Mouse (Mus musculus) cerebellum, adult 9-10 months (tissue): ENCODE measurements around the gene Apba3.

Experiments
- DNase-seq: peaks from one replicate; pipeline ENCODE4 v3.0.0; 2022

Apba3 gene

DNA sequence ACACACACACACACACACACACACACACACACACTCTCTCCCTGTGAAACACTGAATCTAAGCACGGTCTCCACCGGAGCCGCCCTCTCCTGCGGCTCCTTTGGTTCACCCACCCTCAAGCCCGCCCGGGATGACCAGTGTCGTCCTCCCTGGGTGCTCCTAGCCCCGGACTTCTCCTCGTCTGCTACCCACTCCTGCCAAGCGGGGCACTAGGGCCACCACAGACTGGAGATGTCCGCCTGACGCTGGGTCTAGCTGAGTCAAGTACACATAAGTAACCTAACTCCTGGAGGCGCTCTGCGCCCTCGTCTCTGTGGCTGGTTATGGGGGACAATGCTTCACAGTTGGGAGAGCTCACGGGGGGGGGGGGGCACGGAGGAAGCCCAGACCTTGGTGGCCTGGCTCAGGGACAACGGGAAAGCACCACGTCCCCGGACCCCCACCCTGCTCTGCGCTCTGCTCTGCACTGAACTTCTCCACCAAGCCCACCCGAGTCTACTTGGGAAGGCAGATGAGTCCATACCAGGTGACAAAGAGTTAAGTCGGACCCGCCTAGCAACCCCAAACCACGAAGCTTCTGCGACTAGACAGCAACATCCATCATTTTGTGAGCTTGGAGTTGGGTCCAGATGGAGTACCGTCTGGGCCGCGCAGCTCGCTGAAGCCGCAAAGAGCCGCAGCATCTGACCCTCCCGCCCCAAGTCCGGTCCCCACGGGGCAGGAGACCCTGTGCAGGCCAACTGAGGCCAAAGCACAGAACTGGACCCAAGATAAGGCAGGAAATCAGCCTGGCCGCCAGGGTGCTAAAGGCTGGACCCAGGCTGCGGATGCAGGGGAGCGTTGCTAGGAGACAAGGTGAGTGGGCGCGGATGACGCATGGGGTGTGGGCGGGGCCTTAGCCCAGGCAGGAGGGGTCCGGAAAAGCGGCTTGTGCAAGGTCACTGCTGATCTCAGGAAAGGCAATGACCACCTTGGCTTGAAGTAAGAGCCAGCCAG, 14.0 kb upstream of the Apba3 start, which contains the start of gene Matk:
Matk (plus strand) TSS at position 512 of the 996 bp plus-strand sequence.
- no peak for DNase-seq

DNA sequence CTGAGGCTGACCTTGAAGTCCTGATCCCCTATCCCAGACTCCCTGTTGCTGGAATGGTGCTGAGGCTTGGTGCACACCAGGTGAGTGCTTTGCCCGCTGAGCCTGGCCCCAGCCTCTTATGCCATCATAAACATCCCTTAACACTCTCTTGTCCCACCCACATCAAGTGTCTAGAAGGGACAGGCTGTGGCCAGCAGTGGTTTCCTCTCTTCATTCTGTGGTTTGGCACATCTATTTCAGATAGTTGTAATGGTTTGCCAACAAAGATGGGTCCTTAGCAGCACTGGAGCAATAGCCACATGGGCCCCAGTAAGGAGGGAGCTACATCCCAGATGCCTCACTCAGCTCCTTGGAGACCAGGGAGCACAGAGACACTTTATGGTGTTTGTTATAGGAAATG, 11.9 kb upstream of the Apba3 start:
- DNase-seq = no peak

DNA sequence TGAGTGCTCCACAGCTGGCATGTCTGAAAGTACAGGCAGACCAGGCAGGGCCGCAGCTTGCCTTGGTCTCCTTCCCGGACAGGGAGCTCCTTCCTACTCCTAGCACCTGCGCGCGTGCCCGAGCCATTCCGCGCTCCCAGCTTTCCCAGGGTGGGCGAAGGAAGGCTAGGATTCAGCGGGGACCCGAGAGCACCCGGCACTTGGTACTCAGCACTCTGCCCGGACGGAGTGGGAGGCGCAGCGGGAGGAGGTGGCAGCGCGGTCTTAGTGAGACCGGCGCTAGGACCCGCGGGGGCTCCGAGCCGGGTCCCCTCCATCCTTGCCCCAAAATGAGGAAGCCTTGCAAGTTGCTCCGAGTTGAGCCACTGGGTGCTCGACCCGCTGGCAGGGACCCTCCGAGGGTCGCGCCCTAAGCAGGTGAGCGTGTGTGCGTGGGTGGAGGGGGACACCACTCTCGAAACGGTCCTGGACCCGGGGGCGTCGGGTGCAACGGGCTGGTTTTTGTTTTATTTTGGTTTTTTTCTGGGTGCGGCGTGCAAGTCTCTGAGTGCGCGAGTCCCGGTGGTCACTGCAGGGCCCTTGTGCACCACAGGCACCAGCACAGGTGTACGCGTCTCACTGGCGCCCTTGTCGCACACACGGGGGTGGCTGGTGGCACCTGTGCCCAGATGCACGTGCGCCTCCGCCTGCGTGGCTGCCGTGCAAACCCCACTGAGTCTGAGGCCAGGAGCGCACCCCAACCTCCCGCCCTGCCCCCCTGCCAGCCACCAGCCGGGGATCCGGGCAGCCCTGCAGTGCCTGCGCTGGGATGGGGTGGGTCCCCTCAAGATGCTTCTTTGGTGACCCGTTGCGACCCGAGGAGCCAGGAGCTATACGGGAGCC, 9.4 kb upstream of the Apba3 start:
- DNase-seq = no peak

DNA sequence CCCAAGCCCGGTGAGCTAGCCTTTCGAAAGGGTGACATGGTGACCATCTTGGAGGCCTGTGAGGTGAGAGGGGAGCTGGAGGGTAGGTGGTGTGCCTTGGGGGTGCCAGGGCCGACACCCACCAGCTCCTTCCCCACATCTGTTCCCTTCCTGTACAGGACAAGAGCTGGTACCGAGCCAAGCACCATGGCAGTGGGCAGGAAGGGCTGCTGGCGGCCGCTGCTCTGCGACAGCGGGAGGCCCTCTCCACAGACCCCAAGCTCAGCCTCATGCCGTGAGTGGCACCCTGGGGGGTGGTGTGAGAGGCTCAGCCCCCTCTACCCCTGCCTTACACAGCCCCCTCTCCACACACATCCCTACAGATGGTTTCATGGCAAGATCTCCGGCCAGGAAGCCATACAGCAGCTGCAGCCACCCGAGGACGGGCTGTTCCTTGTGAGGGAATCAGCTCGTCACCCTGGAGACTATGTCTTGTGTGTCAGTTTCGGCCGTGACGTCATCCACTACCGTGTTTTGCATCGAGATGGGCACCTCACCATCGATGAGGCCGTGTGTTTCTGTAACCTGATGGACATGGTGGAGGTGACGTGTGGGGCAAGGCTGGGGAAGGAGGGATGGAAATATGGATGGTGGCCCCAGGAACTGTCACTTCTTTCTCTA, 7.4 kb upstream of the Apba3 start:
- DNase-seq = no peak

DNA sequence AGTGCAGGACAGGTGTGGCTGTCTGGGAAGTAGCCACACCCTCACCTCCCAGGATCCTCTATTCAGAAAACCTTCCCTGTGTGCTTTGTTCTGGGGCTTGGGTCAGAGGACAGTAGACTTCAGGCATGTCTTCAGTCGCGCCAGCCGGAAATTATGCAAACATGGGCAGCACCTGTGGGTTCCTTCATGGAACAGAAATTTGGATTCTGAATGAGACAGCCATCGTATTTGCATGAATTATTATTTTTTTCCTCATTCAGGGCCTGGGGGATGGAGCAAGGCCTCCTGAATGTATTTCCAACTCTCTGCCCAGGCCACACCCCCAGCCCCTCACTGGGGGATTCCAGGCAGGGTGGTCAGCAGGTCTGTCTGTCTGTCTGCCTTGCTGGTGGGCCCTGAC, 5.7 kb upstream of the Apba3 start:
- no peak for DNase-seq

DNA sequence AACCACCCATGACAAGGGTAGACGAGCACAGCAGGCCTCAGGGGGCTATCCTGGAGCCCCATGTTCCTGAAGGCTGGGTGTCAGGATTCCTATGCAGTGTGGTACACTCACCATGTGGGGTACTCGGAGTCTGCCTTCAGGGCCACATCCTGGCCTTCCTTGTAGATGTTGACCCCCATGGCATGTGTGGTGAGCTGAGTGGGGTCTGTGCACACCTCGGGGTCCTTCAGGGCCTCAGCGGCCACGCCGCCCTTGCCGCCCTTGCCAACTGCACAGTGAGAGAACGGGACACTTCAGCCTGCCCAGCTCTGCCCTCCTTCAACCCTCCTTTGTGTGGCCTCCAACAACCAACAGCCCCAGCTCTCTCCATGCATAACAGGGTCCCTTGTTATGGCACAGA, 1.2 kb upstream of the Apba3 start:
- no peak for DNase-seq

DNA sequence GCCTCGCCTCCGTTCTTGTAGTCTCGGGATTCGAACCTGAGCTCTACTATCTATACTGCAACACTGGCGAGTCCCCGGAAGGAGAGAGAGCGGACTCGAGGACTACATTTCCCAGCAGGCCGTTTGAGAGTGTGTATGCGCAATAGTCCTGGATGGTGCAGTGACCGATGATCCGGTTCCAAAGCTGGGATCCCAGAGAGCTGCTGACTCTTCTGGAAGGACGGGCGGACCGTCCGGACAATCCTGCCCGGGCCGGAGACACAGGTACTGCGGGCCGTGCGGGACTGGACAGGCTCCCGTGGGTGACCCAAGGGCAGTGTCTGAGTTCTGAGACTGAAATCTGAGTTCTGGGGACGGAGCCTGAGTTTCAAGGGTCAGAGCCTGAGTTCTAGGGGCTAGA, 1.3 kb downstream of the Apba3 start:
- peak; percentile 92 for DNase-seq

DNA sequence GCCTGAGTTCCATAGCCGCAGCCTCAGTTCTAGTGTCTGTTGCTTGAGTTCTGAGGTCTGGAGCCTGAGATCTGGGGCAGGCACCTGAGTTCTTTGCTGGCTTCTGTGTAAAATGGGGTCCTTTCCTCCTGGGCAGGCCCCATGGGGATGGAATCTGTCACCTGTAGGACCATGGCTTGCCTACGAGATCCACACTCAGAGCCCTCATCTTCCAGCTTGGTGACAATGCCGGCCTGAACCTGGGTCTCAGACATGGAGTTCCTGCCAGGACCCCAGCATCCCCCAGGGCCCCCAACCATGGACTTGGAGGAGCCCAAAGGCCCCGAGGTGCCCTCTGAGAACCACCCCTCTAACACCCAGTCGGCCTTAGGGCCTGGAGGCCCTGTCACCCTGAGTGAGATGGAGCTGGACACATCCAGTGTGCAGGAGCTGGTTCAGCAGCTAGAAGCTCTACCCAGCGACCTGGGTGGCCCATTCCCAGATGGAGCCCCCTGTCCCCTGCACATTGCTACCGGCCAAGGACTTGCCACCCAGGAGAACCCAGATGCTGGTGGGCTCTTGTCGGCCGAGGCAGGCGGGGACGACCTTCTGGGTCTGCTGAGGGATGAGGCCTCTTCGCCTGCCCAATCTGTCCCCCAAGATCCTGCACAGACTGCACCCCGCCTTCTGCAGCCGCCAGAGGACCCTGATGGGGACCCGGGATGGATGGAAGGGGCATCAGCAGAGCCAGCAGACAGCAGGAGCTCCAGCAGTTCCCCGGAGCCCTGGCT, 2.1 kb downstream of the Apba3 start:
- DNase-seq = no peak

DNA sequence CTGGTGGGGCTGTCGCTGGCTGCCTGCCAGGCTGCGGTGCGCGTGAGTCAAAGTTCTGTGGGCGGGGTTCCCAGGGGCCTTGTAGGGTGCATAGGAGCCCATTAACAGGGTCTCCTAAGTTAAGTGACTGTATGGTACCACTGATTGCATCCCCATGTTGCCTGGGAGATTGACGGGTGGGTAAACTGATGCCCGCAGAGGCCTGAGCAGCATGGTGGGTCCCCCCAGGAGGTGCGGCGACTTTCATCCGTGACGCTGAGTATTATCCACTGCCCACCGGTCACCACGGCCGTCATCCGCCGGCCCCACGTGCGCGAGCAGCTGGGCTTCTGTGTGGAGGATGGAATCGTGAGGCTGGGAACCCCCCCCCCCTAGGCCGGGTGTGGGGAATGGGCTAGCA, 5.6 kb downstream of the Apba3 start:
- DNase-seq = no peak

DNA sequence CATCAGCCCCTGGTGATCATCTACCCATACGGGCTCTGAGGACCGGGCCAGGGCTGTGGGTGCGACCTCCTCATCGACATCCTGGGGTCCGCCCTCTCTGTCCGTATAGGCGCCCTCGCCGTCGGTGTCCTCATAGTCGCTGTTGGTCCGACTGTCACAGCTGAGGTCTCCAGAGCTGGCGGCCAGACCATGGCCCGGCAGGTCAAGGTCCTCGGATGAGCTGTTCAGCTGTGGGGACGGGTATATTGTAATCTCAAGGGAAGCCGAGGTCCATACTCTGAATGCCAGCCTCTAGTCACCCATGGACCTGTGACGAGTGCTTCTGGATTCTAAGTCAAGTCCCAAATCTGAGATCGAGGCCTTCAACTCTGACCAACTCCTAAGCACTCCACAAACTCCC, 7.1 kb downstream of the Apba3 start:
- no peak for DNase-seq

DNA sequence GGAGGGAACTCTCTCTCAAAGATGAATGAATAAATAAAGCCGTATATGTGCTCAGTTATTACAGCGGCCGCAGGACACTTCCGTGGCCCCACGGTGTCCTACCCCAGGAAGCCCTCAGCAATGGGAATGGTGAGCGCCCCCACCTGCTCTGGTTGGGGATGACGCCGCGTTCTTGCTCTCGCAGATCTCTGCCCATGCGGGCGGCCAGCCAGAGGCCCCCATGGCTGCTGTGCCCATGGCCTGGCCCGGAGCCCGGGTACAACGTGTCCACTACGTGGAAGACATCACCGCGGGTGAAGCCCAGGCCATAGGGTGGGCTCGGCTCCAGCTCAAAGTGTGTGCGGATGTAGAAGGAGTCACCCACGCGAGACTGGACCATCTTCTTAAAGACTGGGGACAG, 10.9 kb downstream of the Apba3 start:
- DNase-seq = no peak

DNA sequence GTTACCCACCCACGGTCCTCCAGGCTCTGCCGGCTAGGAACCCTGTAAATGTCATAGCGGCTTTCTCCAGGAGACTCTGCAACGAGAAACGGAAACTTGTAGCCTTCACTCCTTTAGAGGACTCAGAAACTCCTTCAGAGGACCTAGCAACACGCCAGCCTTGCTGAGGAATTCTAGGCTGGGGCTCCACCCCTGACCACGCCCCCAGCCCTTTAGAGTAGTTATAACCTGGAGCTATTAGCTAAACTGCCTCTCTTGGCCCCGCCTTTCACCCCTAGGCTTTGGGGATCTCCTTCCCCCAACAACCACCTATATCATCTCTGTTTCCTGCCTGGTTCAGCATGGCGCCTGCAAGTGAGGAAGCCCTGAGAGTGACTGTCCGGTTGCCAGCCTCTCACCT, 12.7 kb downstream of the Apba3 start:
- DNase-seq = no peak

DNA sequence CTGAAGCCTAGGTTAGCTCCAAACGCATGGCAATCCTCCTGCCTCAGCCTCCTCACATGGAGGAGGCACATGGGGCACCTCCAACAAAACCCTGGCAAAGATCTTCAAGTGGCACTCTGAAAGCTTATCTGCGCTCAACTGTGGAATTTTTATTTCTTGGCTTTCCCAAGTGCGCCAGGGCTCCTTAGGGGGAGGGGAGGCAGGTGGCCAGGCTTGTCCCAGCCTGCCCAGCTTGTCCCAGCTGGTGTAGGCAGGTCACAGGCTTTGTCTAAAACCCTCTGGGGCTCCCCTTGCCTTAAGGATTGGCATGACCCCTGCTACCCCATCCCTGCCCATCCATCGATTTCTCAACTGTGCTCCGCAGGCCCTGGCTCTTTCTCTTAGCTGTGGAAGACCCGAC, 17.4 kb downstream of the Apba3 start:
- no peak for DNase-seq

DNA sequence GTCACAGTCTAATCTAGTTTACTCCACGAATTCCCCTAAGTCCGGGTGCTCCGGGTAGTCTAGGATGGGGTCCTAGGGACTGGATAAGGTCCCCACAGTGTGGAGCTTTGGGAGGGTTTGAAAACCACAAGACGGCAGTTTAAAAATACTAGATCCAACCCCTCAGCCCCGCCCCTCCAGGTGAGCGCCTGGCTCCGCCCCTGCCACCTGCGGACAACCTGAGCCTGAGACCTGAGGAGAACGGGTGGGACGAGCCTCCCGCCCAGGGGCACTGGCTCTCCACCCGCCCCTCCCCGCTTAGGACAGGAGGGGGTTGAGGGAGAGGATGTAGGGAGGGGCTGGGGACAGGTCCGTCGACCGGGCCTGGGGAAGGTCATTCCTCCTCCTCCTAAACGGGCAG, 18.0 kb downstream of the Apba3 start:
- peak; percentile 57 for DNase-seq

DNA sequence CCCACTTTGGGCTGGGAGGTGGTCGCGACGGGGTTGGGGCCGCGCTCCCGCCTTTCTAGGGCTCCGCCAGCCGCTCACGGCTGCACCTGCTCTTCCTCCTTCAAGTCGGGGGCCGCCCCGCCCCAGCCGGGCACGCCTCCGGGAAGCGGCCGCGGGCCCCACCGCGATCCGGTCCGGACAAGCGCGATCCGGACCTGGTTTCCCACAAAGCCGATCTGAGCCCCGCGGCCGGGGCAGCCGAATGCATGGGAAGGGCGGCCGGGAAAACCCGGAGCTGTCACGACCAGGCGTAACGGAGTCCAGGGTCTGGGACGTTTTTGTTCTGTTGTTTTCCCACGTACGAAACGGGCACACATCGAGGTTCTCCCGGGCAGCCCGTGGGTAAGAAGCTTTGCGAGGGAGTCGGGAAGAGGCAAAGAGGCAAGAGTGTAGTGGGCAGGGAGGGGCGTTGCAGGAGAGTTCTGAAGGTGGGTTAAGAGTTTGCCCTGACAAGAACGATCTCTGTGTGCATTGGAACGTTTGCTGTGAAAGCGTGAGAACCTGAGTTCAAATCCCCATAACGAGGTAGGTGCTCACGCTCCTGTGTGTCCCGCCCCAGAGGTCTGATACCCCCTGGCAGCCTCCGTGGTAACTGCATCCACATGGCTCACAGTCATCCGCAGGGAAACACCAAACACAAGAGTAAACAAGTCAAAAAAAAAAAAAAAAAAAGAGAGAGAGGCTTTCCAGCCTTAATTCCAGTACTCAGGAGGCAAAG, 19.1 kb downstream of the Apba3 start:
- DNase-seq = peak; percentile 82

DNA sequence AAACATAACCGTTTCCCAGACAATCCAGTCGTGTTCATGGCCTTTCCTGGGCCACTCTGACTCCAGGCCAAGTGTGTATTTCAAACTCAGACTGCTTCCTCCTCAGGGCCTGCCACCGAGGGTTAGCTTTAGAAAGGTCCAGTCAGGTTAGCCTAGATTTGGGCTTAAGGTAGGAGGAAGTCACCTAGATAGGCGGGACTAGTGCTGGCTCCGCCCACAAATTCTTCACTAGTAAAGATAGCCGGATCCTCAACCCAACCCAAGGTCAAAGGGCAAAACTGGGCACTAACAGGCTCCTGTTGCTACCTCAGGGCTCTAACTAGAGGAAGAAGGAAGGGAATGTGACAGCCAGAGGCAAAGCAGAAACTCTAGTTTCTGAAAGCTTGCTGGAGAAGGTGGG, 19.8 kb downstream of the Apba3 start:
- DNase-seq = no peak

DNA sequence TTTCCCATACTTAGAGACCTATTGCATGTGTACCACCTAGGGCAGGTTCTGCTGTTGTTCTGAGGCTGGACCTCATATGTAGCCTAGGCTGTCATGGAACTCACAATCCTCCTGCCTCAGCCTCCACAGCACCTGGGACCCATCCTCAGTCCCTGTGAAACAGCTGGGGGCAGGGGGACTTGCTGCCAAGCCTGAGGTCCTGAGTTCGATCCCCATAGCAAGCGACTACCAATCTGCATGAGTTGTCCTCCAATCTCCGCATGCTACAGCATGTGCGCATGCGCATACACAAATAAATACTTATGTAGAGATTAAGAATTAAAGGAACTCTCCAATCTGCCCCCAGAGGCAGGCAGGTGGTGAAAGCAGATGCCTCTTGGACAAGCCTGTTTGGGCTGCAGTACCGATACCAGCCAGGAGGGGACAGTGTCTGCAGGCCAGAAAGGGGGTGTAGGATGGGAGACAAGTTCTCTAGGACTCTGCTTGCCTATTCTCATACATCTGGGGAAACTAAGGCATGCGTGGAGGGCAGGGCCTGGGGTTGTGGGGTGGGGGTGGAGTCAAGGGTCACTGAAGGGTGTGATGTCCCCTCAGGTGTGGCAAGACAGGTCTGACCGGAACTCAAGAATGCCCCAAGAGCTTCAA, 20.9 kb downstream of the Apba3 start:
- peak; percentile 74 for DNase-seq

DNA sequence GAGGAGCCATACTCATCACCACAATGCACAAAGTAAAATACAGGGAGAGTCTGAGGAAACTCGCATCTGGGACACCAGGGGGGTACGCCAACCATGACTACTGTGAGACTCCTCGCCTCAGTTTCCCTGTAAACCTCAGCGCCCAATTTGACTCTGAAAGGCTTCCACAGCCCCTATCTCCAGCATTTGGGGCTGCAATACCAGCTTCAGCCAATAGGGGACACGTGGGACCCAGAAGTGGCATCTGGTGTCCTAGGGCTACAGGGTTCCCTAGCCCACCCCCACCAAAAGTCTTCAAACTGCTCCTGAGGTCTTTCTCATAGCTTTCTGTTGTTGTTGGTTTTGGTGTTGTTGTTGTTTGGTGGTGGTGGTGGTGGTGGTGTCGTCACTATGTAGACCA, 21.8 kb downstream of the Apba3 start:
- peak; percentile 67 for DNase-seq

DNA sequence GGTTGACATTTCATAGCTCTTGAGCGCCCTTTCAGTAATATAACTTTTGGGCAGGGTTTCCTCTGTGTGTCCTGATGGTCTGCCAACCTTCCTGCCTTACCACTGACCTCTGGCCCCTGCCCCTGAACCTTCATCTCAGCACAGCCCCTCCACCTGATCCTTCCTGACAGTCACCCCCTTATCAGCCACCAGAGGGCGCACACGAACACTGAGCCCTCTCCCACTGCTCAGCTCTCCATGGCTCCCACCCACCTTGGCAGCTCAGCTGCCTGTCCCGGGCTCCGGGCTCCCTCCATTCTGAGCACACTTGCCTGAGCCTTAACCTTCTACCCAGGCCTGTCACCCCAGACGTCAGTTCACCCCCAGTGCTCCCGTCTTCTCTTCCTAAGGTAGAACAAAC, 22.5 kb downstream of the Apba3 start:
- peak; percentile 78 for DNase-seq

DNA sequence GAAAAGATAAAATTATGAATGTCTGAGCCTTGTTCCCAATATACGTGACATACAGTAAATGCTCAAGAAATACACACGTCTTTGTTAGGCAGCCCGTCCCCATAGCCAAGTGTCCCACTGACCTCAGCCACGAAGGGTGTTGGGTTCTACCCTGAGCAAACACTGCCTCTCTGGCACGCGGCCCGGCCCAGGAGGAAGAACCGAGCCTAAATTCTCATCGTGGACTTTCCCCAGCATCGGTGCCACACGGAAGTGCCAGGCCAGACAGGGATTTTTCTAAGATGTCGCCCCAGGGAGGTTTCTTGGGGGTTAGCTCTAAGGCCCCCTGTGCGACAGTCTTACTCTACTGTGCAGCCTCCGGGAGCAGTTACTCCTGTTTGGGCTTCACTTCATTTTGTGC, 23.1 kb downstream of the Apba3 start:
- peak; percentile 59 for DNase-seq
